Mouse (Mus musculus) embryonic facial prominence, embryonic 12.5 days (tissue): ENCODE results near the gene Hist1h2an. TPM values are rescaled to one million over a fixed set of nuclear protein-coding genes. Genes with fewer than 3 reads are reported as not detected.
"Not testable (repeated sequence)": the region's sequence is repeated elsewhere in the genome, so short reads cannot be mapped to it uniquely, and the experiment has no call there.

Source experiments
- ATAC-seq: fragments of 200-750 bp; cut with Nextera tagmentation; 2 replicates; pipeline ENCODE4 v1.8.0; 2017; ENCODE audit not compliant: insufficient number of reproducible peaks, insufficient read depth, low FRiP score, low TSS enrichment
- H3K27ac ChIP-seq: fragments of 300-500 bp; sonication (generic); 2 replicates; pipeline ENCODE4 v1.5.1; 2016; ENCODE audit warnings: mild to moderate bottlenecking
- H3K27me3 ChIP-seq: fragments of 300-500 bp; sonication (generic); 2 replicates; pipeline ENCODE4 v1.6.1; 2016; ENCODE audit warnings: mild to moderate bottlenecking, moderate library complexity
- H3K36me3 ChIP-seq: fragments of 300-500 bp; sonication (generic); 2 replicates; pipeline ENCODE4 v1.6.1; 2016; ENCODE audit warnings: mild to moderate bottlenecking
- H3K4me1 ChIP-seq: fragments of 300-500 bp; sonication (generic); 2 replicates; pipeline ENCODE4 v1.6.1; 2016
- H3K4me2 ChIP-seq: fragments of 300-500 bp; sonication (generic); replicated peaks from 2 replicates; pipeline ENCODE4 v1.6.1; 2016; ENCODE audit warnings: mild to moderate bottlenecking, moderate library complexity
- H3K4me3 ChIP-seq: fragments of 300-500 bp; sonication (generic); 2 replicates; pipeline ENCODE4 v1.5.1; 2016; ENCODE audit warnings: mild to moderate bottlenecking
- H3K9ac ChIP-seq: fragments of 300-500 bp; sonication (generic); 2 replicates; pipeline ENCODE4 v1.6.1; 2016; ENCODE audit warnings: mild to moderate bottlenecking, moderate library complexity
- H3K9me3 ChIP-seq: fragments of 300-500 bp; sonication (generic); 2 replicates; pipeline ENCODE4 v1.6.1; 2016; ENCODE audit warnings: mild to moderate bottlenecking, moderate library complexity
- WGBS: fragments of 180-500 bp; shearing (Covaris S2); methylation state at CpG from one replicate; pipeline ENCODE4 v1.1.7; 2016; 5-methylcytosine and 5-hydroxymethylcytosine counted together
- polyA plus RNA-seq: library from polyadenylated mRNA; unstranded; fragments of >200 nt; fragmentation: Nextera tagmentation; extraction: Ambion mirVana; gene quantifications from 2 replicates; pipeline ENCODE4 v1.2.1, GENCODE M21; 2016

Gene Hist1h2an
- polyA plus RNA-seq, 1 experiment from 2014 or later, result 18.3 TPM

- not testable (repeated sequence) for H3K27ac ChIP-seq, H3K4me1 ChIP-seq, H3K27me3 ChIP-seq, ATAC-seq, H3K9me3 ChIP-seq, H3K4me2 ChIP-seq, H3K9ac ChIP-seq, H3K36me3 ChIP-seq, H3K4me3 ChIP-seq
Observed at GRCm38 (mm10) chr13:21797163-21797562, 10.1 kb upstream of the Hist1h2an start.

GRCm38 (mm10) chr13:21795584-21795983 is 8.6 kb upstream of the Hist1h2an start:
- WGBS, result 90% methylated on average over 7 of the region's 7 CpGs
- Histone ChIP-seq H3K9ac (no peak overlapping the region), H3K4me2 (no peak overlapping the region), H3K9me3 (no peaks in the 10 kb centered on the region), H3K4me3 (no peak overlapping the region), H3K27ac (no peak overlapping the region), H3K36me3 (no peaks in the 10 kb centered on the region), H3K27me3 (no peaks in the 10 kb centered on the region), H3K4me1 (peaks cover 3% of the 10 kb centered on the region; the same call in 1 of the 2 replicates)
- ATAC-seq, result no peak

GRCm38 (mm10) chr13:21790601-21791283 is 3.7 kb upstream of the Hist1h2an start:
- Histone ChIP-seq H3K4me2 (peak overlapping the region; percentile 36), H3K9ac (peak overlapping the region; percentile 41; the same call in 1 of the 2 replicates), H3K4me3 (peak overlapping the region; percentile 23; the same call in 1 of the 2 replicates), H3K9me3 (no peaks in the 10 kb centered on the region), H3K4me1 (peaks cover 17% of the 10 kb centered on the region), H3K36me3 (no peaks in the 10 kb centered on the region), H3K27ac (peak overlapping the region; percentile 3; the same call in 1 of the 2 replicates), H3K27me3 (no peaks in the 10 kb centered on the region)
- no peak for ATAC-seq
- 11% methylated on average over 16 of the region's 18 CpGs for WGBS

- Histone ChIP-seq H3K9ac (no peak overlapping the region), H3K4me2 (no peak overlapping the region), H3K4me1 (peaks cover 20% of the 10 kb centered on the region), H3K9me3 (no peaks in the 10 kb centered on the region), H3K27me3 (no peaks in the 10 kb centered on the region), H3K4me3 (no peak overlapping the region), H3K27ac (no peak overlapping the region), H3K36me3 (no peaks in the 10 kb centered on the region)
- no peak for ATAC-seq
- 63% methylated on average over 6 of the region's 6 CpGs for WGBS
Observed at GRCm38 (mm10) chr13:21789925-21790324, 2.9 kb upstream of the Hist1h2an start.

- H3K9me3 ChIP-seq, result no peaks in the 10 kb centered on the region
- H3K4me1 ChIP-seq, result peaks cover 27% of the 10 kb centered on the region
- H3K9ac ChIP-seq, result 0 out of 2 replicates have a peak overlapping the region, but pooled peaks have one; percentile 38
- H3K36me3 ChIP-seq, result no peaks in the 10 kb centered on the region
- H3K4me2 ChIP-seq, result peak overlapping the region; percentile 46
- peak overlapping the region; percentile 88 for H3K27ac ChIP-seq
- ATAC-seq, result peak; percentile 7; the same call in 1 of the 2 replicates
- H3K4me3 ChIP-seq, result peak overlapping the region; percentile 36
- WGBS, result 11% methylated on average over 16 of the region's 21 CpGs
- no peaks in the 10 kb centered on the region for H3K27me3 ChIP-seq
Observed at GRCm38 (mm10) chr13:21787760-21788593, 959 bp upstream of the Hist1h2an start.

GRCm38 (mm10) chr13:21786189-21786898 is 674 bp downstream of the Hist1h2an start:
- H3K4me2 ChIP-seq, result peak overlapping the region; percentile 55
- WGBS, result 5% methylated on average over 8 of the region's 8 CpGs
- no peaks in the 10 kb centered on the region for H3K9me3 ChIP-seq
- H3K4me1 ChIP-seq, result peaks cover 27% of the 10 kb centered on the region
- peak overlapping the region; percentile 36 for H3K4me3 ChIP-seq
- no peaks in the 10 kb centered on the region for H3K27me3 ChIP-seq
- H3K27ac ChIP-seq, result peak overlapping the region; percentile 91
- ATAC-seq, result no peak
- no peaks in the 10 kb centered on the region for H3K36me3 ChIP-seq
- peak overlapping the region; percentile 45 for H3K9ac ChIP-seq

- Histone ChIP-seq H3K36me3 (no peaks in the 10 kb centered on the region), H3K27ac (peak overlapping the region; percentile 95), H3K9me3 (no peaks in the 10 kb centered on the region), H3K4me2 (peak overlapping the region; percentile 49), H3K27me3 (no peaks in the 10 kb centered on the region), H3K9ac (peak overlapping the region; percentile 30; the same call in 1 of the 2 replicates), H3K4me1 (peaks cover 23% of the 10 kb centered on the region), H3K4me3 (0 out of 2 replicates have a peak overlapping the region, but pooled peaks have one; percentile 45)
- no peak for ATAC-seq
- WGBS, result 31% methylated on average over 6 of the region's 6 CpGs
Observed at GRCm38 (mm10) chr13:21784311-21784710, 2.7 kb downstream of the Hist1h2an start.

GRCm38 (mm10) chr13:21783734-21784161 is 3.3 kb downstream of the Hist1h2an start:
- Histone ChIP-seq H3K4me2 (peak overlapping the region; percentile 49), H3K27me3 (no peaks in the 10 kb centered on the region), H3K9ac (peak overlapping the region; percentile 30; the same call in 1 of the 2 replicates), H3K4me1 (peaks cover 23% of the 10 kb centered on the region), H3K9me3 (no peaks in the 10 kb centered on the region), H3K27ac (peak overlapping the region; percentile 95), H3K4me3 (peak overlapping the region; percentile 45), H3K36me3 (no peaks in the 10 kb centered on the region)
- WGBS, result 3% methylated on average over 9 of the region's 9 CpGs
- ATAC-seq, result no peak

- Histone ChIP-seq H3K9ac (peak within 1 kb of the TSS; percentile 54; the same call in 1 of the 2 replicates), H3K27me3 (no peaks in the 10 kb centered on the region), H3K4me3 (peak within 1 kb of the TSS; percentile 45), H3K27ac (peak within 1 kb of the TSS; percentile 95), H3K4me1 (peaks cover 19% of the 10 kb centered on the region), H3K36me3 (no peaks in the 10 kb centered on the region), H3K4me2 (peak within 1 kb of the TSS; percentile 78), H3K9me3 (no peaks in the 10 kb centered on the region)
- WGBS, result 0% methylated on average over 15 of the region's 20 CpGs
- peak; percentile 79 for ATAC-seq
Observed at GRCm38 (mm10) chr13:21783255-21783617, 3.8 kb downstream of the Hist1h2an start, which contains the start of gene Hist1h3i. Gene Hist1h3i (minus strand): TSS chr13:21783370.

GRCm38 (mm10) chr13:21782361-21783254 is 4.4 kb downstream of the Hist1h2an start:
- H3K4me1 ChIP-seq, result peaks cover 16% of the 10 kb centered on the region
- H3K36me3 ChIP-seq, H3K9me3 ChIP-seq, ATAC-seq, H3K27me3 ChIP-seq: not testable (repeated sequence)
- H3K9ac ChIP-seq, result peak overlapping the region; percentile 54; the same call in 1 of the 2 replicates
- peak overlapping the region; percentile 95 for H3K27ac ChIP-seq
- peak overlapping the region; percentile 78 for H3K4me2 ChIP-seq
- WGBS, result under 1% methylated on average over 17 of the region's 35 CpGs
- peak overlapping the region; percentile 45 for H3K4me3 ChIP-seq
